Mouse (Mus musculus) MEL (cell line): ENCODE measurements around the gene Chl1.

ENCODE experiments used
- CTCF ChIP-seq, 3 experiments: IDR thresholded peaks in 2 of 3; conservative IDR thresholded peaks in 1 of 3; 2 replicates each; pipeline ENCODE4 v1.5.1; 2011 to 2012; ENCODE audit warnings: low read length in 3 of 3, low read depth in 2 of 3, mild to moderate bottlenecking in 2 of 3, improper control_type of control experiment in 1 of 3, inconsistent platforms in 1 of 3, mixed read lengths in 1 of 3, moderate library complexity in 1 of 3; ENCODE audit not compliant: control insufficient read depth in 1 of 3, insufficient read depth in 1 of 3, poor library complexity in 1 of 3, severe bottlenecking in 1 of 3
- EP300 ChIP-seq, 2 experiments: IDR thresholded peaks; 2 replicates each; pipeline ENCODE4 v1.6.1; 2011; ENCODE audit warnings: improper control_type of control experiment in 2 of 2, low read length in 2 of 2, low read depth in 1 of 2, mild to moderate bottlenecking in 1 of 2
- GATA1 ChIP-seq: IDR thresholded peaks from 2 replicates; pipeline ENCODE4 v1.6.1; 2011; ENCODE audit warnings: low read depth, low read length, improper control_type of control experiment
- MAFK ChIP-seq: IDR thresholded peaks from 2 replicates; pipeline ENCODE4 v1.6.1; 2011; ENCODE audit warnings: low read depth, mild to moderate bottlenecking, low read length, improper control_type of control experiment, borderline replicate concordance
- MYC ChIP-seq: IDR thresholded peaks from 2 replicates; pipeline ENCODE4 v1.6.1; 2011; ENCODE audit warnings: low read depth, mild to moderate bottlenecking, low read length, improper control_type of control experiment, moderate library complexity
- NRF1 ChIP-seq: IDR thresholded peaks from 2 replicates; pipeline ENCODE4 v1.6.1; 2014; ENCODE audit warnings: low read depth, mild to moderate bottlenecking, inconsistent platforms, low read length, improper control_type of control experiment, moderate library complexity; ENCODE audit not compliant: poor library complexity, insufficient read depth, severe bottlenecking
- POLR2A ChIP-seq, 2 experiments: IDR thresholded peaks; 2 replicates each; pipeline ENCODE4 v1.6.1; 2011 to 2012; ENCODE audit warnings: low read length in 2 of 2, mild to moderate bottlenecking in 2 of 2, control low read depth in 1 of 2, improper control_type of control experiment in 1 of 2, low read depth in 1 of 2, moderate library complexity in 1 of 2; ENCODE audit not compliant: control insufficient read depth in 1 of 2, insufficient read depth in 1 of 2, poor library complexity in 1 of 2
- ZC3H11A ChIP-seq: IDR thresholded peaks from 2 replicates; pipeline ENCODE4 v1.6.1; 2012; ENCODE audit warnings: low read depth, mild to moderate bottlenecking, inconsistent platforms, low read length, improper control_type of control experiment
- ZNF384 ChIP-seq: IDR thresholded peaks from 2 replicates; pipeline ENCODE4 v1.6.1; 2012; ENCODE audit warnings: low read depth, mild to moderate bottlenecking, inconsistent platforms, low read length, improper control_type of control experiment

DNA sequence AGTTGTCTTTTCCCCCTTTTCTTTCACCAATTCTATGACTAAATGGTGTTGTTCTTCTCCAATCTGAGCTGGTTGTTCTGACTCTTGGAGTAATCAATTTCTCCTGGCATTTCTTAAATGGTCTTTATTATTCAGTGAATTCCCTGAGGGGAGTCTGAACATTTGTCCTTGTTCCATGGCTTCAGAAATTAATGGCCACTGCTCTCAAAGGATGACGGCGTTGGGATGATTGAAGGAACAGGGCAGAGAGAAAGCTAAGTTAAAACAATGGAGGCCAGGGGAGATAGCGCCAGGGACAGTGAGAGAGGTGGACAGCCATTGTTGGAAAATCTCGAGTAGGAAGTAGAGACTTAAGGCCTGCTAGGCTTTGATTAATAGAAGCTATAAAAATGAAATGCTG is 91.7 kb downstream of the Chl1 start:
- TF ChIP-seq ZC3H11A = no peak
- no peak for TF ChIP-seq MAFK
- no peak for TF ChIP-seq CTCF (IDR thresholded peaks at IDR 0.05 in 2 of 3, conservative IDR thresholded peaks at IDR 0.05 in 1 of 3; ENCODE audit: control insufficient read depth in 1 of 3, insufficient read depth in 1 of 3, low read depth in 2 of 3, low read length in 3 of 3, poor library complexity in 1 of 3, severe bottlenecking in 1 of 3)
- no peak for TF ChIP-seq NRF1
- TF ChIP-seq ZNF384 = no peak
- no peak for TF ChIP-seq GATA1
- TF ChIP-seq EP300 (IDR thresholded peaks at IDR 0.05; ENCODE audit: low read depth in 1 of 2, low read length in 2 of 2) = no peak
- TF ChIP-seq MYC = no peak
- TF ChIP-seq POLR2A (IDR thresholded peaks at IDR 0.05; ENCODE audit: control insufficient read depth in 1 of 2, insufficient read depth in 1 of 2, low read depth in 1 of 2, low read length in 2 of 2, poor library complexity in 1 of 2) = no peak
